Mouse (Mus musculus) macrophage (primary cell): ENCODE measurements around the gene Kazald1. TPM values are rescaled to one million over a fixed set of nuclear protein-coding genes. Genes with fewer than 3 reads are reported as not detected.
"Not testable (repeated sequence)": the region's sequence is repeated elsewhere in the genome, so short reads cannot be mapped to it uniquely, and the experiment has no call there.

Experiments
- H3K27ac ChIP-seq: fragments of 350-480 bp; formaldehyde crosslinking; 2 replicates; pipeline ENCODE4 v1.9.0; 2021
- H3K36me3 ChIP-seq: fragments of 350-480 bp; formaldehyde crosslinking; 2 replicates; pipeline ENCODE4 v1.9.0; 2021; ENCODE audit errors: inconsistent target
- H3K4me3 ChIP-seq: fragments of 350-480 bp; formaldehyde crosslinking; 2 replicates; pipeline ENCODE4 v1.9.0; 2021; ENCODE audit errors: inconsistent target
- H3K79me2 ChIP-seq: fragments of 350-480 bp; formaldehyde crosslinking; 2 replicates; pipeline ENCODE4 v1.9.0; 2021; ENCODE audit errors: inconsistent target
- WGBS: methylation state at CpG from one replicate; pipeline ENCODE4 v1.1.7; 2026; ENCODE audit warnings: inconsistent platforms; ENCODE audit not compliant: missing documents; 5-methylcytosine and 5-hydroxymethylcytosine counted together
- polyA plus RNA-seq: library from polyadenylated mRNA; stranded (reverse); fragments of 250-400 nt; gene quantifications from 3 replicates; pipeline ENCODE4 v1.2.4, GENCODE M21; 2018; ENCODE audit warnings: inconsistent platforms
- total RNA-seq, 78 experiments: library from RNA; depleted of rRNA; stranded (reverse); fragments of 250-400 nt; gene quantifications; 1 replicate in 9 of 78; 2 replicates in 24 of 78; 3 replicates in 43 of 78; 4 replicates in 2 of 78; pipeline ENCODE4 v1.2.4; 2018; ENCODE audit warnings: inconsistent platforms in 56 of 78

Gene Kazald1
- total RNA-seq (2018; cell fraction: chromatin; rRNA removed) = 1 to 10 TPM in 7 of 26 experiments, under 1 TPM in 10, not detected in 9; 0.53 to 1.8 (median 0.96) TPM
- total RNA-seq (2018; cell fraction: cytosol; rRNA removed) = under 1 TPM in 20 of 26 experiments, not detected in 6; 0.10 to 0.47 (median 0.22) TPM
- total RNA-seq (2018; cell fraction: nucleus; rRNA removed) = 1 to 10 TPM in 7 of 26 experiments, under 1 TPM in 14, not detected in 5; 0.29 to 2.1 (median 0.77) TPM
- polyA plus RNA-seq = 0.10 to 0.33 TPM in 2 of 3 replicates, not detected in the other

GRCm38 (mm10) chr19:45074580-45075322 is at the start of gene Kazald1:
TSS of gene Kazald1 (plus strand) at chr19:45075241.
- peak within 1 kb of the TSS; percentile 93 for H3K27ac ChIP-seq
- WGBS = under 1% methylated on average over 45 of the region's 45 CpGs
- H3K36me3 ChIP-seq = no peaks in the 10 kb centered on the region
- no peaks in the 10 kb centered on the region for H3K79me2 ChIP-seq
- H3K4me3 ChIP-seq = peak within 1 kb of the TSS; percentile 79

- Histone ChIP-seq H3K36me3 (no peaks in the 10 kb centered on the region), H3K27ac (no peak overlapping the region), H3K79me2 (no peaks in the 10 kb centered on the region), H3K4me3 (no peak overlapping the region)
- WGBS = 95% methylated on average over 29 of the region's 37 CpGs
These were observed 49.0 kb upstream of the Kazald1 start for GRCm38 (mm10) chr19:45025937-45026568.

- Histone ChIP-seq H3K36me3 (no peaks in the 10 kb centered on the region), H3K79me2 (no peaks in the 10 kb centered on the region)
- WGBS = 85% methylated on average over 6 of the region's 6 CpGs
These were observed 47.9 kb upstream of the Kazald1 start for GRCm38 (mm10) chr19:45026958-45027670.

GRCm38 (mm10) chr19:45027848-45028247 is 47.2 kb upstream of the Kazald1 start:
- WGBS = 91% methylated on average over 6 of the region's 6 CpGs
- no peaks in the 10 kb centered on the region for H3K36me3 ChIP-seq

More at GRCm38 (mm10) chr19:45026958-45027670, 47.9 kb upstream of the Kazald1 start:
- Histone ChIP-seq H3K27ac (no peak overlapping the region), H3K4me3 (no peak overlapping the region)

GRCm38 (mm10) chr19:45028746-45029145 is 46.3 kb upstream of the Kazald1 start:
- 86% methylated on average over 19 of the region's 19 CpGs for WGBS
- H3K27ac ChIP-seq = no peak overlapping the region
- no peaks in the 10 kb centered on the region for H3K36me3 ChIP-seq
- no peaks in the 10 kb centered on the region for H3K79me2 ChIP-seq
- no peak overlapping the region for H3K4me3 ChIP-seq

More at GRCm38 (mm10) chr19:45027848-45028247, 47.2 kb upstream of the Kazald1 start:
- Histone ChIP-seq H3K79me2 (no peaks in the 10 kb centered on the region), H3K4me3 (no peak overlapping the region), H3K27ac (no peak overlapping the region)

GRCm38 (mm10) chr19:45029571-45029970 is 45.5 kb upstream of the Kazald1 start:
- Histone ChIP-seq H3K4me3 (no peak overlapping the region), H3K36me3 (no peaks in the 10 kb centered on the region), H3K79me2 (no peaks in the 10 kb centered on the region), H3K27ac (no peak overlapping the region)
- WGBS = 84% methylated on average over 6 of the region's 9 CpGs

- whole genome bisulfite sequencing = 26% methylated on average over 8 of the region's 8 CpGs
- no peaks in the 10 kb centered on the region for H3K36me3 ChIP-seq
- H3K79me2 ChIP-seq = no peaks in the 10 kb centered on the region
- no peak overlapping the region; the same call in 1 of the 2 replicates for H3K4me3 ChIP-seq
- no peak overlapping the region for H3K27ac ChIP-seq
These were observed 44.9 kb upstream of the Kazald1 start for GRCm38 (mm10) chr19:45030111-45030510.

- Histone ChIP-seq H3K27ac (no peak overlapping the region), H3K36me3 (no peaks in the 10 kb centered on the region), H3K4me3 (peak overlapping the region; percentile 10; the same call in 1 of the 2 replicates), H3K79me2 (no peaks in the 10 kb centered on the region)
- 40% methylated on average over 19 of the region's 20 CpGs for WGBS
These were observed 44.0 kb upstream of the Kazald1 start for GRCm38 (mm10) chr19:45030746-45031693.

GRCm38 (mm10) chr19:45031780-45032179 is 43.3 kb upstream of the Kazald1 start:
- Histone ChIP-seq H3K4me3 (no peak overlapping the region), H3K36me3 (no peaks in the 10 kb centered on the region), H3K79me2 (no peaks in the 10 kb centered on the region), H3K27ac (no peak overlapping the region)
- WGBS = 27% methylated on average over 4 of the region's 4 CpGs

- WGBS = 54% methylated on average over 17 of the region's 17 CpGs
- no peaks in the 10 kb centered on the region for H3K36me3 ChIP-seq
- H3K79me2 ChIP-seq = no peaks in the 10 kb centered on the region
- no peak overlapping the region for H3K27ac ChIP-seq
- no peak overlapping the region for H3K4me3 ChIP-seq
These were observed 42.3 kb upstream of the Kazald1 start for GRCm38 (mm10) chr19:45032570-45033332.

- Histone ChIP-seq H3K4me3 (no peak overlapping the region), H3K27ac (no peak overlapping the region)
- WGBS = 51% methylated on average over 16 of the region's 16 CpGs
These were observed 38.2 kb upstream of the Kazald1 start for GRCm38 (mm10) chr19:45036867-45037266.

GRCm38 (mm10) chr19:45038198-45038597 is 36.8 kb upstream of the Kazald1 start:
- not testable (repeated sequence) for H3K79me2 ChIP-seq, H3K36me3 ChIP-seq, H3K27ac ChIP-seq, H3K4me3 ChIP-seq
- WGBS = 89% methylated on average over 7 of the region's 7 CpGs

More at GRCm38 (mm10) chr19:45036867-45037266, 38.2 kb upstream of the Kazald1 start:
- Histone ChIP-seq H3K79me2 (no peaks in the 10 kb centered on the region), H3K36me3 (no peaks in the 10 kb centered on the region)

GRCm38 (mm10) chr19:45040214-45040613 is 34.8 kb upstream of the Kazald1 start:
- Histone ChIP-seq H3K36me3 (no peaks in the 10 kb centered on the region), H3K27ac (no peak overlapping the region), H3K79me2 (no peaks in the 10 kb centered on the region), H3K4me3 (no peak overlapping the region)
- WGBS = 73% methylated on average over 13 of the region's 13 CpGs
